Mouse (Mus musculus) large intestine, adult 2 months (tissue): ENCODE data around the gene Pno1. TPM values are rescaled to one million over a fixed set of nuclear protein-coding genes. Genes with fewer than 3 reads are reported as not detected.
"Not testable (repeated sequence)": the region's sequence is repeated elsewhere in the genome, so short reads cannot be mapped to it uniquely, and the experiment has no call there.

Experiments used
- DNase-seq: peaks from one replicate; pipeline ENCODE4 v3.0.0-alpha.2; 2012; ENCODE audit warnings: low read depth, low spot score
- WGBS: fragments of 180-500 bp; shearing (Covaris S2); methylation state at CpG from one replicate; pipeline ENCODE4 v1.1.7; 2018; 5-methylcytosine and 5-hydroxymethylcytosine counted together
- polyA plus RNA-seq: library from polyadenylated mRNA; depleted of rRNA; stranded (reverse); fragments of >200 nt; gene quantifications from 2 replicates; pipeline ENCODE4 v1.2.3, GENCODE M21; 2012; rRNA removed

The Pno1 gene
- polyA plus RNA-seq: 4.5 and 4.9 TPM in 2 replicates

- under 1% methylated on average over 65 of the region's 65 CpGs for WGBS
- peak; percentile 80 for DNase-seq
These were observed at the start of gene Pno1 for GRCm38 (mm10) chr11:17211258-17212140. Pno1 (minus strand) TSS chr11:17211568.

DNA sequence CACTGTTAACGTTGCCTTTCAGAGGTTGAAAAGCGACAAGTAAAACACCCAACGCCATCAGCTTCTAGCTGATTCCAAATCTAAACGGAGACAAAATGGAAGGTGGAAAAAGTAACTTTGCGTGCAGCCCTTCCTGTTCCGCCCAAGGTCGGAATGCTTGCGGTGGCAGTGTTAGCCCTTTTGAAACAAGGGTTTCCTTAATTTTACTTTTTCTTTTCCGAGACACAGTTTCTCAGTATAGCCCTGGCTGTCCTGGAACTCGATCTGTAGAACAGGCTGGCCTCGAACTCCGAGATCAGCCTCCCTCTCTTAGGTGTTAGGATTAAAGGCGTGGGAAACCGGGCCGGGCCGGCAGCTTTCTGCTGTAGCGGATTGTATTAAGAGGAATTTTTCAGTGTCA, 46.5 kb upstream of the Pno1 start:
- no peak for DNase-seq
- WGBS: under 1% methylated on average over 17 of the region's 17 CpGs

DNA sequence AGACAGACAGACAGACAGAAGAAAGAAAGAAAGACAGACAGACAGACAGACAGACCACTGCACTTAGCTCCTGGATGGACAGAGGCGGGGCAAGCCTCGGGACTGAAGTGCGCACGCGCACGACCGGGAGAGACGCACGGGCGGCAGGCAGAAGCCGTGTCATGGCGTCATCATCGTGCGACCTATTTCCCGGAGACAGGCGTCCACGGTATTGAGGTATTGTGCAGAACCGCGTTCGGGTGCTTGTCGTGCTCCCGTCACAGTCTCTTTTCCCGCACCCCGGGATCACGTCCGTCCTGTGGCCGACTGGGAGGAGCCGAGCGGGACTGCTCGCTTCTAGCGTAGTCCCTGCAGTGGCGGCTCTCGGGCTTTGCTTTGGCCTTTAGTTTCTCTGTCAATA, 46.1 kb upstream of the Pno1 start, which contains the start of gene C1d:
TSS of gene C1d (plus strand) at position 137 of the 400 bp plus-strand sequence.
- DNase-seq: peak; percentile 82
- under 1% methylated on average over 33 of the region's 33 CpGs for WGBS

- 54% methylated on average over 8 of the region's 8 CpGs for WGBS
- no peak for DNase-seq
These were observed 45.5 kb upstream of the Pno1 start for GRCm38 (mm10) chr11:17256813-17257365.

- no peak for DNase-seq
These were observed 37.3 kb upstream of the Pno1 start for GRCm38 (mm10) chr11:17248715-17249114.

- not testable (repeated sequence) for DNase-seq
- 87% methylated on average over 5 of the region's 5 CpGs for WGBS
These were observed 27.2 kb upstream of the Pno1 start for GRCm38 (mm10) chr11:17238598-17238997.

GRCm38 (mm10) chr11:17236449-17237037, 25.2 kb upstream of the Pno1 start:
- no peak for DNase-seq
- WGBS: 86% methylated on average over 5 of the region's 5 CpGs

- no peak for DNase-seq
- WGBS: 78% methylated on average over 5 of the region's 5 CpGs
These were observed 21.4 kb upstream of the Pno1 start for GRCm38 (mm10) chr11:17232792-17233191.

GRCm38 (mm10) chr11:17221126-17221525, 9.8 kb upstream of the Pno1 start:
- DNase-seq: no peak
- 97% methylated on average over 8 of the region's 8 CpGs for WGBS

GRCm38 (mm10) chr11:17215475-17215874, 4.1 kb upstream of the Pno1 start:
- 86% methylated on average over 3 of the region's 3 CpGs for WGBS

DNA sequence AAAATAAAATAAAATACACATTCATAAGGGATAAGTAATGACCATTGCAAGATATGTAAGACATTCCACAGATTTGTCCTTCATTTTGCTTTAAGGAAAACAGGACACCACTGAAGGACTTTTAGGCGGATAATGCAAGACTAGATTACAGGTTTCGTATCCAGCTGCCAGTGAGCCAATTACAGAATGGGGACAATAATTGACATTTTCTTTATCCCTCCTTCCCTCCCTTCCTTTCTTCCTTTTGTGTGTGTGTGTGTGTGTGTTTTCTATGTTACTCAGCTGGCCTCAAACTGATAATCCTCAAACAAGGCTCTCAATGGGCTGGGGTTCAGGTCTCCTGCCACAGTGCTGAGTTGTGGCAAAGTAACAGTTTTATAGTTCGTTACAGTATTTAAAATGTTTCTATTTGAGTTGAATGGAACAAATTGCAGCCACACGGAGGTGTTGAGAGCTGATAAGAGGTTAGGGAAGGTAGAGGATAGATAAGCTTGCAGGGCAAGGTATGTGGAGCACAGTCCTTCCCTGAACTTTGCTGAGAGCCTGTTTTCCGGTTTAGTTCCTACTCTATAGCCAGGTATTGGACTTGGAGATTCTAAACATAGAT, 1.6 kb upstream of the Pno1 start:
- 38% methylated on average over 5 of the region's 5 CpGs for WGBS
- no peak for DNase-seq

More at GRCm38 (mm10) chr11:17215475-17215874, 4.1 kb upstream of the Pno1 start:
- no peak for DNase-seq

DNA sequence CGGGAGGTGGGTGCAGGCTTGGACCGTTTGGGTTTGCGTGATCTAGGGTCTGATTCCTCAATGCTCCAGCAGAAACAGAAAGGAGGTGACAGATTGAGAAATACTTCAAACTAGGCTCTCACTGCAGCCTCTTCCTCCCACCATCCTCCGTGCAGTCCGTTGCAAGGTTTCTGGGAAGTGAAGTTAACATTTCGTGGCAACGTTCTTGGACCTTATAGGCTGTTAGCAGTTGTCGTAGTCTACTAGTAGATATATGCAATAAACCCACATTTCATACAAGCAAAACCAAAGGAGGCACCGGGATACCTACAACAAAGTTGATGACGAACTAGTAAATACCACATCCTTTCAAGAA, 750 bp upstream of the Pno1 start:
- DNase-seq: no peak
- WGBS: under 1% methylated on average over 10 of the region's 10 CpGs

DNA sequence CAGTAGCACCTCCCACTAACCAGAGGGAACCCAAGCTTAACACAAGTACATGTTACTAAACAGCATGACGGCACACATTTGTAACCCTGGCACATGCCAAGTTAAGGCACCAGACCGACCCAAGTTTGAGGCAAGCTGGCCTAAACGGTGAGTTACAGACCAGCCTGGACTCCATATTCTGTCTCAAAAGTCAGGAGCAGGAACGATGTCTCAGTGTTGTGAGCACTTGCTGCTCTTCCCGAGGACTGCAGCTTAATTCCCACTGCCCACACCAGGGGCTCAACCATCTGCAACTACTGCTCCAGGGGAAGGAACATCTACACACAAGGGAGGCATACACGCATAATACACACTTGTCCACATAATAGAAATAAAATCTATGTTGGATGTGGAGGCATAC, 8.9 kb downstream of the Pno1 start:
- WGBS: 85% methylated on average over 6 of the region's 6 CpGs
- no peak for DNase-seq

DNA sequence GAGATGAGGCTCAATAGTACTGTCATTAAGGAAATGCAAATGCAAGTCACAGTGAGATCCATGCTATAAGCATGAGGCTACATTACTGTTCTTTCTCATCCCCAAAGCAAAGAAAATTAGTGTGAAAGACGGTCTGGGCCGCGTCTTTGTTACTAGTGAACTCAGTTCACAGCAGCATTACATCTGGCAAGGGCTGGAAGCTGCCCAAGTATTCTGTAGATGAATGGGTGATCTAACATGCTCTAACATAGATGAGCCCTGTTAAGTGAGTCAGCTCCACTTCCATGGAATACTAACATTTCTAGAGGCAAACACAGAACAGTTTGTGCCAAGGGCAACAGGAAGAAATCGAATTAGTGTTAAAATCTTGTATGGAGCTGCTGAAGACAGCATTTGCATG, 10.4 kb downstream of the Pno1 start:
- DNase-seq: no peak

GRCm38 (mm10) chr11:17199840-17200501, 11.4 kb downstream of the Pno1 start:
- no peak for DNase-seq
- WGBS: 87% methylated on average over 3 of the region's 3 CpGs

More for the DNA sequence above, 10.4 kb downstream of the Pno1 start:
- WGBS: 93% methylated on average over 4 of the region's 4 CpGs

DNA sequence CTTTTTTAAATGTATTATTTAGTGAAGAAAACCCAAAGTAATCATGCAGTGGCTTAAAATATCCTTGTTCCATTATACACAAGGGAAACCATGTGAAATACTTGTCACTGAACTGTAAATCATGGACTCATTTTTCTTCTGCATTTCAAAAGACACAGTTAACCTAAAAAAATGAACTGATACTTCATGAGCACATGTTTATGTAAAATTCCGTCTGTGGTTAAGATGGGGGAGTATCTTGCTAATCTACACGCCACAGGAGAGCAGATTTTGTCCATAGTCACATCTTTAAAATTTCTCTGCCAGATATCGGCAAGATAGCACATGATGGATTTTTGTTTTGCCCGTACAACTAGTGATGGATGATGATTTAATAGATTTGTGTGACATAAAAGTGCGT, 12.2 kb downstream of the Pno1 start:
- no peak for DNase-seq
- WGBS: 87% methylated on average over 5 of the region's 5 CpGs

GRCm38 (mm10) chr11:17192151-17192844, 19.1 kb downstream of the Pno1 start:
- 82% methylated on average over 9 of the region's 9 CpGs for WGBS
- DNase-seq: no peak

DNA sequence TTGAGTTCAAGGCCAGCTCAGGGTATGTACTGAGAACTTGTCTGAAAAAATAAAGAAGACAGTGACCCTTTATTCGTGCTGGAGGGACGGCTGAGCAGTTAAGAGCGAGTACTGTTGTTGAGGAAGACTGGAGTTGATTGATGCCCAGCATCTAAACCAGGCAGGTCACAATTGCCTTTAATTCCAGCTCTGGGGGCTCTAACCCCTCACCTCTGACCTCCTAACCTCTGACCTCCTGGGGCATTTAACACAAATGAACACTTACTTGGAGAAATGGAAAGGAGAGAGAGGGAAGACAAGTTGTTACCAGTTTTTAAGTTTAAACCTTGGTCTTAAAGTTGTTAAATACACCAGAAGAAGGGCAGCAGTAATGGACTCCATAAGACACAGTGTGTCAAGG, 22.6 kb downstream of the Pno1 start:
- DNase-seq: no peak
- WGBS: 79% methylated on average over 3 of the region's 3 CpGs

DNA sequence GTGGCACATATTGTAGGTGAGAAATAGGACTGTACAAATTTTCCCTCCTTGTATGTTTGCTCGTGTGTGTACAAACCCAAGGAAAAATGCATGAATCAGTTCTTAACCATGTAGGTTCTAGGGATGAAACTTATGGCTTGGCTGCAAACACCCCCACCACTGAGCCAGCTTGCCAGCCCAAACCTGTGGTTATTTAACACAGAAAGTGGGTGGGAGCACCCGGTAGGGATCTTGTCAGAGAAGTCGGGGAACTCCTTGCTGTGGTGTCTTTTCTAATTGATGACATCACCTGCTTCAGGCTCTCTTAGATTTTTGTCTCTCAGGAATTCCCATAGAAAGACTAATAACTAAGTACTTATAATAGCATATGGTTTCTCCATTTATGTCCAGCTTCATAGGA, 23.7 kb downstream of the Pno1 start:
- 80% methylated on average over 3 of the region's 3 CpGs for WGBS
- DNase-seq: no peak
